Mouse (Mus musculus) urinary bladder, adult 18-20 months (tissue): ENCODE data around the gene Rnf180.

Experiments
- DNase-seq, 2 experiments: peaks; one replicate each; pipeline ENCODE4 v3.0.0; 2022; ENCODE audit warnings: low spot score in 2 of 2, mixed read lengths in 2 of 2

Rnf180 gene

GRCm38 (mm10) chr13:105250264-105250663, 44.4 kb downstream of the Rnf180 start:
- DNase-seq, result no peak

- no peak for DNase-seq
These were observed 45.0 kb downstream of the Rnf180 start for GRCm38 (mm10) chr13:105249599-105249998.

GRCm38 (mm10) chr13:105247691-105248090, 46.9 kb downstream of the Rnf180 start:
- no peak for DNase-seq

- DNase-seq, result no peak
These were observed 53.8 kb downstream of the Rnf180 start for GRCm38 (mm10) chr13:105240810-105241209.

GRCm38 (mm10) chr13:105227126-105227525, 67.5 kb downstream of the Rnf180 start:
- no peak for DNase-seq

- no peak for DNase-seq
These were observed 70.6 kb downstream of the Rnf180 start for GRCm38 (mm10) chr13:105224048-105224447.

- DNase-seq, result no peak
These were observed 71.5 kb downstream of the Rnf180 start for GRCm38 (mm10) chr13:105223147-105223546.

GRCm38 (mm10) chr13:105222016-105222725, 72.4 kb downstream of the Rnf180 start:
- no peak for DNase-seq

- DNase-seq, result no peak
These were observed 83.9 kb downstream of the Rnf180 start for GRCm38 (mm10) chr13:105210746-105211145.

GRCm38 (mm10) chr13:105203851-105204250, 90.8 kb downstream of the Rnf180 start:
- no peak for DNase-seq

GRCm38 (mm10) chr13:105198658-105199057, 96.0 kb downstream of the Rnf180 start:
- no peak for DNase-seq

GRCm38 (mm10) chr13:105198028-105198427, 96.6 kb downstream of the Rnf180 start:
- no peak for DNase-seq

GRCm38 (mm10) chr13:105193583-105193982, 101.0 kb downstream of the Rnf180 start:
- no peak for DNase-seq

GRCm38 (mm10) chr13:105188730-105189129, 105.9 kb downstream of the Rnf180 start:
- DNase-seq, result no peak

- DNase-seq, result no peak
These were observed 113.8 kb downstream of the Rnf180 start for GRCm38 (mm10) chr13:105180781-105181180.

- no peak for DNase-seq
These were observed 129.2 kb downstream of the Rnf180 start for GRCm38 (mm10) chr13:105165441-105165840.

GRCm38 (mm10) chr13:105153955-105154354, 140.7 kb downstream of the Rnf180 start:
- no peak for DNase-seq

- no peak for DNase-seq
These were observed 144.6 kb downstream of the Rnf180 start for GRCm38 (mm10) chr13:105150006-105150405.

GRCm38 (mm10) chr13:105147795-105148418, 146.7 kb downstream of the Rnf180 start:
- DNase-seq, result no peak

- DNase-seq, result no peak
These were observed 147.8 kb downstream of the Rnf180 start for GRCm38 (mm10) chr13:105146827-105147226.

GRCm38 (mm10) chr13:105139881-105140280, 154.7 kb downstream of the Rnf180 start:
- DNase-seq, result no peak

- DNase-seq, result no peak
These were observed 160.2 kb downstream of the Rnf180 start for GRCm38 (mm10) chr13:105134397-105134796.

- no peak for DNase-seq
These were observed 161.8 kb downstream of the Rnf180 start for GRCm38 (mm10) chr13:105132776-105133175.
